Mouse (Mus musculus) MEL (cell line): ENCODE measurements at regions not wholly inside any gene's neighbourhood (a gene's known extent, or its start where the extent isn't known, plus 50 kb on each side); places are given as distances from the start of the nearest gene placed in this dataset.
"Not testable (repeated sequence)": the region's sequence is repeated elsewhere in the genome, so short reads cannot be mapped to it uniquely, and the experiment has no call there.

Experiments used
- CTCF ChIP-seq, 3 experiments: IDR thresholded peaks in 2 of 3; conservative IDR thresholded peaks in 1 of 3; 2 replicates each; pipeline ENCODE4 v1.5.1; 2011 to 2012; ENCODE audit warnings: low read length in 3 of 3, low read depth in 2 of 3, mild to moderate bottlenecking in 2 of 3, improper control_type of control experiment in 1 of 3, inconsistent platforms in 1 of 3, mixed read lengths in 1 of 3, moderate library complexity in 1 of 3; ENCODE audit not compliant: control insufficient read depth in 1 of 3, insufficient read depth in 1 of 3, poor library complexity in 1 of 3, severe bottlenecking in 1 of 3
- EP300 ChIP-seq, 2 experiments: IDR thresholded peaks; 2 replicates each; pipeline ENCODE4 v1.6.1; 2011; ENCODE audit warnings: improper control_type of control experiment in 2 of 2, low read length in 2 of 2, low read depth in 1 of 2, mild to moderate bottlenecking in 1 of 2
- JUND ChIP-seq: IDR thresholded peaks from 2 replicates; pipeline ENCODE4 v1.6.1; 2011; ENCODE audit warnings: low read depth, mild to moderate bottlenecking, improper control_type of control experiment, low read length
- NRF1 ChIP-seq: IDR thresholded peaks from 2 replicates; pipeline ENCODE4 v1.6.1; 2014; ENCODE audit warnings: low read depth, mild to moderate bottlenecking, inconsistent platforms, low read length, improper control_type of control experiment, moderate library complexity; ENCODE audit not compliant: poor library complexity, insufficient read depth, severe bottlenecking
- POLR2A ChIP-seq, 2 experiments: IDR thresholded peaks; 2 replicates each; pipeline ENCODE4 v1.6.1; 2011 to 2012; ENCODE audit warnings: low read length in 2 of 2, mild to moderate bottlenecking in 2 of 2, control low read depth in 1 of 2, improper control_type of control experiment in 1 of 2, low read depth in 1 of 2, moderate library complexity in 1 of 2; ENCODE audit not compliant: control insufficient read depth in 1 of 2, insufficient read depth in 1 of 2, poor library complexity in 1 of 2
- RCOR1 ChIP-seq: IDR thresholded peaks from 2 replicates; pipeline ENCODE4 v1.6.1; 2012; ENCODE audit warnings: low read depth, mild to moderate bottlenecking, inconsistent platforms, low read length, improper control_type of control experiment
- TAL1 ChIP-seq: IDR thresholded peaks from 2 replicates; pipeline ENCODE4 v1.6.1; 2012; ENCODE audit warnings: mild to moderate bottlenecking, inconsistent platforms, low read length, moderate library complexity, mixed read lengths
- TCF12 ChIP-seq: IDR thresholded peaks from 2 replicates; pipeline ENCODE4 v1.6.1; 2014; ENCODE audit warnings: low read depth, mild to moderate bottlenecking, inconsistent platforms, low read length, improper control_type of control experiment, moderate library complexity
- USF1 ChIP-seq: IDR thresholded peaks from 2 replicates; pipeline ENCODE4 v1.6.1; 2014; ENCODE audit warnings: low read depth, mild to moderate bottlenecking, inconsistent platforms, low read length, improper control_type of control experiment, moderate library complexity
- USF2 ChIP-seq, 2 experiments: IDR thresholded peaks; 2 replicates each; pipeline ENCODE4 v1.6.1; 2011 to 2012; ENCODE audit warnings: improper control_type of control experiment in 2 of 2, low read length in 2 of 2, borderline replicate concordance in 1 of 2, inconsistent platforms in 1 of 2, low read depth in 1 of 2, mild to moderate bottlenecking in 1 of 2; ENCODE audit not compliant: insufficient read depth in 1 of 2

DNA sequence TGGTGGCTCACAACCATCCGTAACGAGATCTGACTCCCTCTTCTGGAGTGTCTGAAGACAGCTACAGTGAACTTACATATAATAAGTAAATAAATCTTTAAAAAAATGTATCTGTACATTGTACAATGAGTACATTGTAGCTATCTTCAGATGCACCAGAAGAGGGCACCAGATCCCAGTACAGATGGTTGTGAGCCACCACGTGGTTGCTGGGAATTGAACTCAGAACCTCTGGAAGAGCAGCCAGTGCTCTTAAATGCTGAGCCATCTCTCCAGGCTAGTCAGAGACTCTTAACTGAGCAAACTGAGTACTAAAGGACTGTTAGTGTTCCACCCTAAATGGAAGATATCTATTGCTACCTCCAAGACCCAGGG is 85.1 kb upstream of the Tbl1x start:
- not testable (repeated sequence) for TF ChIP-seq POLR2A (IDR thresholded peaks at IDR 0.05; ENCODE audit: control insufficient read depth in 1 of 2, insufficient read depth in 1 of 2, low read depth in 1 of 2, low read length in 2 of 2, poor library complexity in 1 of 2); TCF12; RCOR1; NRF1; TAL1; JUND; EP300 (IDR thresholded peaks at IDR 0.05; ENCODE audit: low read depth in 1 of 2, low read length in 2 of 2); USF2 (IDR thresholded peaks at IDR 0.05; ENCODE audit: borderline replicate concordance in 1 of 2, insufficient read depth in 1 of 2, low read depth in 1 of 2, low read length in 2 of 2)
- TF ChIP-seq CTCF (IDR thresholded peaks at IDR 0.05 in 2 of 3, conservative IDR thresholded peaks at IDR 0.05 in 1 of 3; ENCODE audit: control insufficient read depth in 1 of 3, insufficient read depth in 1 of 3, low read depth in 2 of 3, low read length in 3 of 3, poor library complexity in 1 of 3, severe bottlenecking in 1 of 3) (peak in 1 of 3 experiments; percentile 37; a peak in 3 of 6 replicates), USF1 (peak; percentile 70)
